Mouse (Mus musculus): ENCODE measurements at regions not wholly inside any gene's neighbourhood (a gene's known extent, or its start where the extent isn't known, plus 50 kb on each side); places are given as distances from the start of the nearest gene placed in this dataset.

GRCm38 (mm10) chr13:105377038-105377437 is 66.4 kb upstream of the Htr1a start:
- Histone ChIP-seq H3K9ac (ENCODE audit: low read length) (no peak overlapping the region), H3K27ac (ENCODE audit: low read depth, low read length) (no peak overlapping the region), H3K27me3 (replicated peaks; ENCODE audit: control insufficient read depth, insufficient read depth, low read length) (no peaks in the 10 kb centered on the region), H3K4me1 (ENCODE audit: control insufficient read depth, insufficient read depth, low read length) (no peaks in the 10 kb centered on the region; the same call in 1 of the 2 replicates), H3K4me3 (ENCODE audit: low read depth, low read length) (no peak overlapping the region), H3K4me2 (ENCODE audit: low read length) (no peak overlapping the region), H3K9me3 (replicated peaks; ENCODE audit: control insufficient read depth, low read length) (no peaks in the 10 kb centered on the region), H3K36me3 (ENCODE audit: control insufficient read depth, insufficient read depth, low read length) (no peaks in the 10 kb centered on the region)
- peak; percentile 79 for ATAC-seq
- DNase-seq (ENCODE audit: low spot score) = peak; percentile 80
- WGBS = 7% methylated on average over 2 of the region's 2 CpGs

GRCm38 (mm10) chr13:105378587-105378986 is 64.9 kb upstream of the Htr1a start:
- no peaks in the 10 kb centered on the region for H3K27me3 ChIP-seq (replicated peaks; ENCODE audit: control insufficient read depth, insufficient read depth, low read length)
- H3K4me1 ChIP-seq (ENCODE audit: control insufficient read depth, insufficient read depth, low read length) = no peaks in the 10 kb centered on the region; the same call in 1 of the 2 replicates
- H3K4me3 ChIP-seq (ENCODE audit: low read depth, low read length) = no peak overlapping the region
- no peak overlapping the region for H3K27ac ChIP-seq (ENCODE audit: low read depth, low read length)
- DNase-seq (ENCODE audit: low spot score) (peak; percentile 20), ATAC-seq (peak; percentile 32; the same call in 1 of the 2 replicates)
- no peaks in the 10 kb centered on the region for H3K36me3 ChIP-seq (ENCODE audit: control insufficient read depth, insufficient read depth, low read length)
- H3K9me3 ChIP-seq (replicated peaks; ENCODE audit: control insufficient read depth, low read length) = no peaks in the 10 kb centered on the region
- no peak overlapping the region for H3K4me2 ChIP-seq (ENCODE audit: low read length)
- WGBS = 80% methylated on average over 9 of the region's 9 CpGs
- no peak overlapping the region for H3K9ac ChIP-seq (ENCODE audit: low read length)

DNA sequence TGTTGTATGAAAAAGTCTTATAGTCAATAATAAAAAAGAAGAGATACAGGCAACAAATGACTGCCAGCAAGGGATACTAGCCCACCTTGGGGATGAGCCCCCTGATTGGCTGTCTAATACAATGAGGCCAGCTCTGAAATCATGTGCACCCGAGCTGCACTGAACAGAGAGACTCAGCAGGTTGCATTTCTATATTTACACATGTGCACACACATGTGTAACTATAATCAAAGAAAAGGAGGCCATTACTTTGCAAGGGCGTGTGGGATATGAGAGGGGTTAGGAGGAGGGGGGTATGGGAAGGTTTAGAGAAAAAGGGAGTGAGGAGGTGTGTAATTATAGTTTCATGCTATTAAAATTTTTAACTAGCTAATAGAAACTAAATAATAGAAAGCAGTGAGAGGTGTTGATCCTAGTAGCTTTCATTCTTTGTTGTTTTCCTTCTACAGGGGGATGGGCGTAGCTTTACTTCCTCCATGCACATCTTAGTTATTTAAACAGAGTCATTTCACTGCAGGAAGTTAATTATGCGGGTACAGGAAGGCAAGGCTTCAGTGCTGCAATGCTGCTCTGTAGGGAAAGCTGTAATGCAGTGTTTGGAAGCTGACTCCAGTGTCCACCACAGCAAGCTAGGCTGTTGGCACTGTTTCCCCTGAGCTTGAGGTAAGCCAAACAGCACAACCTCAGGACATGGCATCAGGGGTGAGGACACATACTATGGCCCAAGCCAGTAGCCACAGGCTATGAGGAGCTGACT is 56.2 kb upstream of the Htr1a start:
- H3K4me3 ChIP-seq (ENCODE audit: low read depth, low read length) = no peak overlapping the region
- no peaks in the 10 kb centered on the region for H3K27me3 ChIP-seq (replicated peaks; ENCODE audit: control insufficient read depth, insufficient read depth, low read length)
- H3K4me1 ChIP-seq (ENCODE audit: control insufficient read depth, insufficient read depth, low read length) = no peaks in the 10 kb centered on the region
- H3K9me3 ChIP-seq (replicated peaks; ENCODE audit: control insufficient read depth, low read length) = no peaks in the 10 kb centered on the region
- no peak for ATAC-seq
- H3K4me2 ChIP-seq (ENCODE audit: low read length) = no peak overlapping the region
- H3K9ac ChIP-seq (ENCODE audit: low read length) = no peak overlapping the region
- H3K27ac ChIP-seq (ENCODE audit: low read depth, low read length) = no peak overlapping the region
- no peaks in the 10 kb centered on the region for H3K36me3 ChIP-seq (ENCODE audit: control insufficient read depth, insufficient read depth, low read length)
- no peak for DNase-seq (ENCODE audit: low spot score)
- 37% methylated on average over 4 of the region's 4 CpGs for WGBS
